In genomic region chr12:111574074-111574886, GRCm38 (mm10) we compare ENCODE assay signal across 8 mouse cellular contexts. TPM values are rescaled to one million over a fixed set of nuclear protein-coding genes. Genes with fewer than 3 reads are reported as not detected.
DNase-seq lines count a peak whose midpoint lies in the region; ATAC-seq and TF ChIP-seq lines count a peak whose summit lies in the region.

TSS of gene Mark3 (plus strand) at chr12:111574523.

- ATAC-seq in G1E (ENCODE audit: extremely low read depth, insufficient number of reproducible peaks, low FRiP score, poor library complexity, severe bottlenecking), result peak; percentile 97
- peak; percentile 99 for ATAC-seq in forebrain, embryonic 16.5 days
- peak; percentile 99 for ATAC-seq in lung, embryonic 14.5 days (ENCODE audit: insufficient read depth)

- peaks cover 21% of the 10 kb centered on the region for H3K27me3 ChIP-seq in G1E (ENCODE audit: insufficient read depth, low read length)
- no peaks in the 10 kb centered on the region for H3K27me3 ChIP-seq in forebrain, embryonic 16.5 days (replicated peaks; ENCODE audit: control insufficient read depth, insufficient read depth, low read length)
- no peaks in the 10 kb centered on the region for H3K27me3 ChIP-seq in lung, embryonic 14.5 days (ENCODE audit: insufficient read depth, low read length)
- no peaks in the 10 kb centered on the region for H3K27me3 ChIP-seq in thymus, adult 2 months (ENCODE audit: control insufficient read depth, insufficient read depth, low read length)

- H3K9me3 ChIP-seq in G1E (replicated peaks), result no peaks in the 10 kb centered on the region; the same call in 1 of the 2 replicates
- no peaks in the 10 kb centered on the region for H3K9me3 ChIP-seq in forebrain, embryonic 16.5 days (ENCODE audit: control insufficient read depth, low read length)
- no peaks in the 10 kb centered on the region for H3K9me3 ChIP-seq in lung, embryonic 14.5 days (ENCODE audit: low read depth, low read length)

- H3K4me3 ChIP-seq in G1E (ENCODE audit: low read depth, low read length), result peak within 1 kb of the TSS; percentile 78
- peak within 1 kb of the TSS; percentile 82 for H3K4me3 ChIP-seq in forebrain, embryonic 16.5 days (replicated peaks; ENCODE audit: low read length)
- peak within 1 kb of the TSS; percentile 74 for H3K4me3 ChIP-seq in layer of hippocampus, adult 2 months
- peak within 1 kb of the TSS; percentile 100 for H3K4me3 ChIP-seq in lung, embryonic 14.5 days (ENCODE audit: low read depth, low read length)
- peak within 1 kb of the TSS; percentile 90 for H3K4me3 ChIP-seq in olfactory bulb, adult 2 months (ENCODE audit: insufficient read depth, low read depth, low read length)
- peak within 1 kb of the TSS; percentile 99 for H3K4me3 ChIP-seq in thymus, adult 2 months (ENCODE audit: control insufficient read depth, insufficient read depth, low read length)

- H3K27ac ChIP-seq in forebrain, embryonic 16.5 days (ENCODE audit: low read length), result peak within 1 kb of the TSS; percentile 93
- peak within 1 kb of the TSS; percentile 98 for H3K27ac ChIP-seq in layer of hippocampus, adult 2 months
- peak within 1 kb of the TSS; percentile 94 for H3K27ac ChIP-seq in lung, embryonic 14.5 days (ENCODE audit: low read depth)
- peak within 1 kb of the TSS; percentile 81 for H3K27ac ChIP-seq in olfactory bulb, adult 2 months (ENCODE audit: insufficient read depth, low read depth, low read length)
- H3K27ac ChIP-seq in thymus, adult 2 months (ENCODE audit: control insufficient read depth, insufficient read depth, low read length), result 0 out of 2 replicates have a peak within 1 kb of the TSS, but pooled peaks have one; percentile 30

- no peak for TF ChIP-seq CTCF in G1E (IDR thresholded peaks at IDR 0.05; ENCODE audit: low read depth, low read length)
- TF ChIP-seq CTCF in layer of hippocampus, adult 2 months (conservative IDR thresholded peaks at IDR 0.05), result peak; percentile 10; the same call in 1 of the 2 replicates
- TF ChIP-seq CTCF in lung, embryonic 14.5 days (IDR thresholded peaks at IDR 0.05; ENCODE audit: low read depth), result no peak
- no peak for TF ChIP-seq CTCF in olfactory bulb, adult 2 months (IDR thresholded peaks at IDR 0.05; ENCODE audit: insufficient read depth, low read depth, low read length)
- peak; percentile 46; the same call in 1 of the 2 replicates for TF ChIP-seq CTCF in thymus, adult 2 months (IDR thresholded peaks at IDR 0.05; ENCODE audit: borderline replicate concordance, control insufficient read depth, extremely low read depth, insufficient read depth, low read length, poor library complexity)

- peak; percentile 100 for DNase-seq in G1E (ENCODE audit: low spot score)
- DNase-seq in cerebellum, adult 18-20 months, result peak; percentile 98
- DNase-seq in heart, postnatal 36 days, result peak; percentile 97
- peak; percentile 98 to 99 for DNase-seq in layer of hippocampus, adult 2 months (ENCODE audit: low spot score in 2 of 2)
- DNase-seq in lung, embryonic 14.5 days, result peak; percentile 99
- DNase-seq in thymus, adult 2 months, result peak; percentile 94

- peaks cover 41% of the 10 kb centered on the region for H3K4me1 ChIP-seq in G1E (ENCODE audit: insufficient read depth, low read depth, low read length)
- H3K4me1 ChIP-seq in forebrain, embryonic 16.5 days (replicated peaks; ENCODE audit: control insufficient read depth, insufficient read depth, low read length), result peaks cover 25% of the 10 kb centered on the region
- peaks cover 10% of the 10 kb centered on the region; the same call in 1 of the 2 replicates for H3K4me1 ChIP-seq in lung, embryonic 14.5 days (ENCODE audit: insufficient read depth)
- H3K4me1 ChIP-seq in olfactory bulb, adult 2 months (ENCODE audit: control insufficient read depth, insufficient read depth, low read length), result peaks cover 11% of the 10 kb centered on the region
- H3K4me1 ChIP-seq in thymus, adult 2 months (replicated peaks; ENCODE audit: control insufficient read depth, insufficient read depth, low read length), result peaks cover 19% of the 10 kb centered on the region

- peak within 1 kb of the TSS; percentile 70 for H3K4me2 ChIP-seq in forebrain, embryonic 16.5 days (ENCODE audit: low read length)
- H3K4me2 ChIP-seq in lung, embryonic 14.5 days, result peak within 1 kb of the TSS; percentile 86

- intact Hi-C loops in heart, postnatal 36 days (cut with DNase I), result loop anchor here (2.0 kb wide), 1 partner anchor 35 kb away; the partner anchor contains the start of gene Eif5

- WGBS in forebrain, embryonic 16.5 days, result under 1% methylated on average over 70 of the region's 75 CpGs
- WGBS in lung, embryonic 14.5 days, result under 1% methylated on average over 56 of the region's 75 CpGs
- under 1% methylated on average over 74 of the region's 75 CpGs for WGBS in olfactory bulb, adult 2 months
- WGBS in thymus, adult 2 months, result under 1% methylated on average over 71 of the region's 75 CpGs

- peak; percentile 89 for TF ChIP-seq POLR2A in olfactory bulb, adult 2 months (IDR thresholded peaks at IDR 0.05; ENCODE audit: insufficient read depth, low read depth, low read length)
- TF ChIP-seq POLR2A in thymus, adult 2 months (IDR thresholded peaks at IDR 0.05; ENCODE audit: control insufficient read depth, extremely low read depth, insufficient read depth, low read length, poor library complexity), result peak; percentile 86

- peak within 1 kb of the TSS; percentile 85 for H3K9ac ChIP-seq in forebrain, embryonic 16.5 days (replicated peaks; ENCODE audit: low read depth, low read length)
- peak within 1 kb of the TSS; percentile 97 for H3K9ac ChIP-seq in lung, embryonic 14.5 days

- peaks cover 6% of the 10 kb centered on the region for H3K36me3 ChIP-seq in G1E (replicated peaks)
- no peaks in the 10 kb centered on the region for H3K36me3 ChIP-seq in forebrain, embryonic 16.5 days (ENCODE audit: control insufficient read depth, insufficient read depth)
- no peaks in the 10 kb centered on the region for H3K36me3 ChIP-seq in lung, embryonic 14.5 days (ENCODE audit: insufficient read depth)
- no peaks in the 10 kb centered on the region for H3K36me3 ChIP-seq in thymus, adult 2 months (ENCODE audit: control insufficient read depth, insufficient read depth, low read length)

RNA-seq across cellular contexts. Expression of gene Mark3, which starts in this region (rescaled TPM):
- total RNA-seq in G1E (2014; fragmentation: Nextera tagmentation), result 223 and 248 TPM in 2 replicates
- 142 and 145 TPM in 2 replicates for total RNA-seq in G1E (2017)
- 21.3 and 23.3 TPM in 2 replicates for polyA plus RNA-seq in G1E (2012)
- polyA plus RNA-seq in forebrain, embryonic 16.5 days (2015; fragmentation: Nextera tagmentation; extraction: Ambion mirVana), result 45.0 and 49.2 TPM in 2 replicates
- total RNA-seq in heart, postnatal 36 days (2021), result 10 to 100 TPM; 49.9 to 54.6 TPM
- total RNA-seq in layer of hippocampus, adult 2 months (2021), result 100 to 1,000 TPM; 108 to 110 TPM
- polyA plus RNA-seq in lung, embryonic 14.5 days (2014; fragmentation: Nextera tagmentation; extraction: Ambion mirVana), result 57.3 and 62.0 TPM in 2 replicates
- 214 TPM in 1 of 2 replicates, not detected in the other for polyA plus RNA-seq in olfactory bulb, adult 2 months (2012; ENCODE audit: insufficient read depth, insufficient read length, low replicate concordance, missing spikeins)
- 45.9 and 47.7 TPM in 2 replicates for polyA plus RNA-seq in thymus, adult 2 months (2012; rRNA removed)

Comparison
In these comparisons a context has a peak if more than half of its experiments do, and no peak if none do; other contexts are left out.
1. Peak in every context shown above with its lines: DNase-seq, ATAC-seq, H3K4me3 ChIP-seq and H3K27ac ChIP-seq.
2. CTCF ChIP-seq: peak in layer of hippocampus, adult 2 months (single experiment) and thymus, adult 2 months (single experiment); none in G1E (single experiment), lung, embryonic 14.5 days (single experiment) and olfactory bulb, adult 2 months (single experiment).
3. H3K27ac ChIP-seq: peak in every context shown above with its lines; median percentile 98 in layer of hippocampus, adult 2 months; 94 in lung, embryonic 14.5 days; 93 in forebrain, embryonic 16.5 days; 81 in olfactory bulb, adult 2 months; 30 in thymus, adult 2 months.